Mouse (Mus musculus) frontal cortex, postnatal 14 days (tissue): ENCODE results near the gene Bri3.

ENCODE experiments used
- DNase-seq, 2 experiments: peaks; one replicate each; pipeline ENCODE4 v3.0.0; 2022; ENCODE audit warnings: low spot score in 2 of 2

Gene Bri3

DNA sequence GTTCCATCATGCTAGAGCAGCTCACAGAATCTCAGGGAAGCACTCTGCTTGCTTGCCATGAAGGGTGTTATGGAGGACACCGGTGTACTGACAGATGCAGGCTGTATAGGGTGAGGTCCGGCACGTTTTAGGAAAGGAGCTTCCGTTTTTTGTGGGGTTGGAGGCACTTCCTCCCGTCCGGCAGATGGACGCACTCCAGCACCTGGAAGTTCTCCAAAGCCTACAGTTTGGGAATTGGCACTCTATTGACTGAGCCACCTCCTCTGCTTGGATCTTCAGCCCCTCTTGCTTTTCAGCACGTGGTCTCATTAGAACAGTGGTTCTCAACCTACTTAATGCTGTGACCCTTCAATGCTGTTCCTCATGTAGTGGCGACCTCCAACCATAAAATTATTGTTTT, 183.6 kb downstream of the Bri3 start:
- DNase-seq: no peak

DNA sequence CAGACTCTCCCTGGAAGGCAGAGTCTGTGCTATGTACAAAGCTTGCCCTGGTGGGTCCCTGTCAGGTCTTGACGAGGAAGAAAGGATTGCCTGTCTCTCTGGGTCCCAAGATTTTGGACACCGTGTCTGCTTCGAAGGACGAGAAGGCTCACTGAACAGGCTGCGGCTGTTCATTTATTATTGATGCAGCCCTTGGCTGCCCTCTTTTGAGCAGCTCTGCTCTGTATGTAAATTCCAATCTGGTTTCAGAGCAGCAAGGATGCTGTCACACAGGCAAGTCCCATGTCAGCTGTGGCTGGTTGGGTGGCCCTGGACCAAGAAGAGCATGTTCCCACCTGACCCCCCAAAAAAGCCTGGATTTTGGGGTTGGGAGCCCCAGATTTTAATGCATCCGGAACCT, 187.2 kb downstream of the Bri3 start:
- no peak for DNase-seq

DNA sequence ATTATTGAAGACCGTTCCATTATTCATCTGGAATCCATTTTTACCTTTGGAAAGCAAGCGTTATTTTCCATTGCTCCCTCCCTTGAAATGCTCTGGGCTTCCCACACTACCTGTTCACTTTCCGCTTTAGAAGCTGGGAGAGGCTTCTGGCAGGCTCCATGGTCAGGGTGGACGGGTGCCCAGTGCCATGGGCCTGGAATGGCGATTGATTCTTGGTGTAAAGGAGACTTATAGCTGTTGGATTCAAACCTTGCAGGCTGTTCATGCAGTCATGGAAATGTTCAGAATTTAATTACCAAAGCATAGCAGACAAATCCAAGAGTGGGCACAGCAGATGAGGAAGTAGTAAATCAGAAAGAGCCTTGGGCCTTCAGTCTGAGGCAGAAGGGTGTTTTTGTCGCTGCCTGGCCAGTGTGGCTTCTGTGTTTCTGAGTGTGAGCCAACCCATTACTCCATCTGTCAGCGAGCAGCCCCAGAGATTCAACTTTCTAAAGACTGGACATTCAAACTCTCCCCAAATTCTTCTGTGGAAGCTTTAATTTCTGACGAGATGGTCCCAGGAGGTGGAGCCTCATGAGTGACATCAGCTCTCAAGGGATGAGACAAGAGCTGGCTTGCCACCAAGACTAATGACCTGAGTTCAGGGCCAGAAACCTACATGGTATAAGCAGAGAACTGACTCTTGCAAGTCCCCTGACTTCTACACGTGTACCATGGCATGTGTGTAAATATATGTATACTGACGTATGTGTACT, 195.2 kb downstream of the Bri3 start:
- no peak for DNase-seq

DNA sequence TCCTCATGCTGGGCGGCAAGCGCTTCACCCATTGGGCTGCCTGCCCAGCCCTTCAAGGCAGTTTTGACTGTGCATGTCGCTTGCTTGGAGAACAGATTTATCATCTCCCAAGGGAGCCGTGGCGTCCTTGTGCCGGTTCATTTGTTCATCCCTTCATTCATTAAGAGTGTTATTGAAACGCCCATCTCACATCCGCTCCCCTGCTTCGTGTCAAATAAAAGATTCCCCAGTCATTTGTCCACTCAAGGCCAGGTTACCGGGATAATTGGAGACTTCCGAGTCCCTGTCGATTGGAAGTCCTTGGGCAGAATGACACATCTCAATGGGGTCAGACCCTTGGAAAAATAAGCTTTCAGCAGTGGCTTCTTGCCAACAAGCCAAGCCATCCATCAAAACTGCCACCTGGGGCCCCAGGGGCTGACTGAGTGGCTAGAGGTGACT, 197.6 kb downstream of the Bri3 start:
- no peak for DNase-seq

DNA sequence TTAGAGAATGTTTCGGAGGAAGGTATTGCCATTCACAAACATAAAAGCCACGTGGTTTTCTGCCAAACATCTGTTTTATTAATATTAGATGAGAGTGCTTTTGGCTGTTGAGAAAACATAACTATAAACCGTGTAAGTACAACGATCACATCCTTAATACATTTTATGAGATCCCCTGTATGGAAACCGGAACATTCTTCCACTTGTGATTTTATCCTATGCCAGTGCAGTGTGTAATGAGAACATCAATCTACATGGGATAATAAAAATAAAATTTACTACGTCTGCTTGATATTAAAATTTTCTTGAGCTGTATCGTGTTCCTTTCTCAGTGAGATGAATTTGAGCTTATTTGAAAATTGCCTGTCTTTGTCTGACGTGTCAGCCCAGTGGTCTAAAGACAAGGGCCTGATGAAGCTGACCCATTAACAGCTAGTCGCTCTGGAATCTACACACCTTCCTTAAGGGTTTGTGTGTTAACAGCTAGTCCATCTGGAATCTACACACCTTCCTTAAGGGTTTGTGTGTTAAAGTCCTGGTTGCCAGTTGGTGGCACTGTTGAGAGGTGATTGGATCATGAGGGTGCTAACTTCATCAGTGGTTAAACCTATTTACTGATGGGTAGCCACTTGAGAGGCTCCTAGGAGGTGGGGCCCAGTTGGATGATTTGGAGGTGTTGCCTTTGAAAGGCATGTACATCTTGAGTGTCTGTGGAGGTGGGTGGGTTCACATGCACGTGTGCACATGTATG, 202.4 kb downstream of the Bri3 start:
- no peak for DNase-seq

DNA sequence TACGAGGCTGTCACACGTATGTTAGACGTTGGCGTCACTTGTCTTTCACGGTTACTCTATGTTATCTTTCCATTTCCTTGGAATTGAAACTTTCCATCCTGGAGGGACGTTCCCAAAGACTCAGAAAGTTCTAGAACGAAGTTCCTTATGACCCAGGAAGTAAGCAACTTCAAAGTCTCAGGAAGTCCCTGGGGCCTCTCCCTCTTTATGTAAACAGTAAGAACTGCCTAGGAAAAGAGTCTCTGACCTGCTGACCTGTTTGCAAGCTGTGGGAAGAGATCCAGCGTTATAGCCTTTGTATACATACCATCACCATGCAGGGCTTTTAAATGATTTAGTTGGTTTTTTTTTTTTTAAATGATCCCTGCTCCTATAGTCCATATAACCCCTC, 203.0 kb downstream of the Bri3 start:
- DNase-seq: no peak

DNA sequence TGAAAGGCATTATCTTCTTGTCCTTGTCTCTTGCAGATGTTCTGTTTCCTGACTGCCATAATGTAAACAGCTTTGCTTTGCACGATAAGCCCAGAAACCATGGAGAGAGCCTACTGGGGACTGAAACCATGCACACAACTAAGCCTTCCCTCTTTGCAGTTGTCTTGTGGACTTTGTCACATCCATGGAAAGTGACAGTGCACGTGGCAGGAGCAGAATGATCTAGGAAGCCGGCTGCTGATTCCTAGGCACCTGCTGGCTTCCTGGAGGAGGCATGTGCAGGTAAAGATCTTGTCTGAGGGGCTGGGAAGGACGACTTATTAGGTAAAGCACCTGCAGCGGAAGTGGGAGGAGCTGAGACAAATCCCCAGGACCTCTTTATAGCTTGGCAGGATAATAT, 203.7 kb downstream of the Bri3 start:
- no peak for DNase-seq

DNA sequence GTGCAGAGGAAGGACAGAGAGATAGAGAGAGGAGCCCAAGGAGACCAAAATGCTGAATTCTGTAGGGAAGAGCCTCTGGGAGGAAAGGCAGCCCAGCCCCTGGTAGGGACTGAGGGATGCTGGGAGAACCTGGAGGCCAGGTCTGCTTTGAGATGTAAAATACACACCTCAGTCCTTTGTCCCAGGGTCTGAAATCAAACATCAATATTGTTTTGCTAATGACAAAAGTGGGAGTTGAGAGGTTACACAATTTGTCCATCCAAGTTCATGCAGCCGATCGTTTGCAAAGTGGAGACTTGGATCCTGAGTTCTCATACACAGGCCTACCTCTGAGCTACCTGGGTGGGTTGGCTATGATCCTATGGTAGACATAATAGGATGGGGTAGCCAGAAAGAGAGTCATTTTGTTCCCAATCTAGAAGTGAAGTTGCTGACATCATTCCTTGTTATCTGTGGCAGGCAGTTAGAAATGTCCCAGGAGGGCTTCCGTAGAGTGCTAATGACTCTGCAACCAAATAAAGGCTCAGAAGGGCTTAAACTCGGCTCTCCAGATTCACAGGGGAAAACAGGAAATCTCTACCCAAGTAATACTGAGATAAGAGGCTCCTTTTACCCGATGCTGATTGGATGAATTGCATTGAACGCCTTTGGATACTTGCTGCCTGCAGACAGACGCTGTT, 208.7 kb downstream of the Bri3 start:
- no peak for DNase-seq

DNA sequence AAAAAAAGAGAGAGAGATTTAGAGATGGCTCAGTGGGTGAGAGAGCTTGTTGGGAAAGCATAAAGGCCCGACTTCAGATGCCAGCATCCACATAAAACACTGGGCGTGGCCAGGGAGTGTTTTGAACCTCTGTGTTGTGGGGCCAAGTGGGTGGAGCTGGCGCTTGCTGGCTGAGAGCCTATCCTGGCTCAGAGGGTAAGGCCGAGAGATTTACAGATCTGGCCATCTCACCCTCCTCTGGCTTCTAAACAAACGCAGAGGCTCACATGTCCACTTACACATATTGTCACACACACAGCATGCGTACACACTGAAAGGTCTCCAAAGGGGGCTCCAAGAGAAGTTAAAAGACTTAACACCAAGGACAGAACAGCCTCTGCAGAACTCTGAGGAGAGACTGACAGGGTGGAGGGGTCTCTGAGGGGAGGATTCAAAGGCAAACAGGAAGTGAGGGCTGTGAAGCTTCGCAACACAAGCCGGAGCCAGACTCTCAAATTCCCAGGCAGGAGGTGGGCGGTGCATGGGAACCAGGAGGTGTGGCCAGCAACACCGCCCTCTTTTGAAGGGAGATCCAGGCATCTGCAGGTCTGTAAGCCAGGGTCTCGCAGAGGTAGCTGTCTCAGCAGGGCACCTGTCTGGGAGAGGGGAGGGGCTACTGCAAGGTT, 213.5 kb downstream of the Bri3 start:
- no peak for DNase-seq

DNA sequence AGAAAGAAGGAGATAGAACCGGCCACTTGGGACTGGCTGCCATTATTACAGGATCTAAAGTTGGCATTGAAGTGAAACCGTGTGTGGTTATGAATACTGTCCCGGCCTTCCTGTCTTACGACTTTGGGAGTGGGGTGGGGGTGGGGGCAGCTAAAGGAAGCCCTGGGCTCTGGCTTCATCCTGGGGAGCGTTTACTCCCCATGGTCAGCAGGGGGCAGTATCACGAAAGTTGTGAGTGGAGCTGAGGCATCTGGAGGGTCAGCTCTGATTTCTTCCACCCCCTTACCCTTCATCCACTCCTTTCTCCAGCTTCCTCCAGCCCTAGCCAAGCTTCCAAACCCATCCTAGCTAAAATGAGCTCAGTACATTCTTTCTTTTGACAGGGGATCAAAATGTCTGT, 222.8 kb downstream of the Bri3 start:
- DNase-seq: no peak

DNA sequence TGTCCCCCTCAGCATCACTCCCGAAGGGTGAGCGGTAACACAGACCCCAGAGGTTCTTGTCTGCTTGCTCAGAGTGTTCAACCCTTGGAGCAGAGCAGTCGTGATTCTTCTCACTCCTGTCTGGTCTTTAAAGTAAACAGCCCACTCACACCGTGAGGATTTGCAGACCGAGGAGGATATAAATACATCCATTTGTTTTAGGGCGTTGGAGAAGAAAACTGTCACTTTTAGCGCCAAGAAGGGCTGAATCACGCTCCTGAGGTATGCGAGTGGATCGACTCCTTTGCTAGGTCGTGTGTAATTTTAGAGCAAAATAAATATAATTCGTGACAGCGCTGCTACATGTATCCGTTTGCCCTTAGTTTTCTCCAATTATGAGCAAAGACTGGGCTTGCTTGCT, 228.8 kb downstream of the Bri3 start:
- no peak for DNase-seq

DNA sequence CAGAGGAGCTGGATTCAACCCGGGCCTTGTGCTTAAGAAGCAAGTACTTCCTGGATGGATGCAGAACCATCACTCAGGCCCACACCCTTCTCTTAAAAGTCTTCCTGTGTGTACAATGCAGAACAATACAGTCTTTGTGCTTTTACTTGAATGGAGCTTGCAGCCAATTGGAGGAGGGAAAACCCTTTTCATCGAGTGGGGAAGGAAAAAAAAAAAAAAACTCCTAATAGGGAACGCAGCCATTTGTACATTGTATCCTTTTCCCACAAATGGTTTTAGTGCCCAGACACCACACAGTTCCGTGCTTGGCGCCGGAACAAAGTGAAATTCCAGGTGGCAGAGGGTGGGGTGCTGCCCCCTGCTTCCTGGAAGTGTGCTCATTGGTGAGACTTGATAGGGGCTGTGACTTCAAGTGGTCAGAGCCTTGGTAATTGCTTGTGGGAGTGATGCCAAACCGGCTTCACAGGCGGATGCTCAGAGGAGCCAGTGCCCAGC, 235.5 kb downstream of the Bri3 start:
- no peak for DNase-seq

DNA sequence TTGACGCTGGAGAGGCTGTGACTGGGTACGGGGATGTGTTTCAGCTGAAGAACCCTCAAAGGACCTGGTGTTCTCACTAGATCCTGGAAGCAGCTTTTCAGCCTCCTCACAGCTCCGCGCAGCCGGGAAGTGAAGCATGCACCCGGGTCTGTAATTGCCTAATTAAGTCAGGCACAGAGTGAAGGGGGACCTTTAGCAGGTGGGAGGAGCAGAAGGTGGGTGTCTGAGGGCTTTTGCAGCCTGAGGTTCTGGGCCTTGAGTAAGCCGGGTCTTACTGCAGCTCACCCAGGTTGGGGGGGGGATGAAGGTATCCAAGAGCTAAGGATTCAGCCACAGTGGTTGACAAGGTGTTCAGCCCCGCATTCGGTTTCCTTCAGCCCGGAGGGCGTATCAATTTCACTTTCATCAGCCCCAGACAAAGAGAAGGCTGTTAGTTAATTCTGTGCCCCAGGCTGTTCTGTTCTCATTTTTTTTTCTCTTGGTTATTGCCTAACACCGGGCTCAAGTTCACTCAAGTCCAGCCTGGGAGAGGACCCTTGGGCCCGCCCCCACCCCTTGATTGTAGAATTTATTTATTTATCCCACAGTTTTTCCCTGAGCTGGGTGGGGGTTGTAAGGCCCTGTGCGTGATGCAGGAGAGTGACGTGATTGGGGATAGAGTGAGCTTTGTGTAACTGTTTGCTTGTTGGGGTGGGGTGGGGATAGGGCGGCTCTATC, 239.6 kb downstream of the Bri3 start:
- no peak for DNase-seq

DNA sequence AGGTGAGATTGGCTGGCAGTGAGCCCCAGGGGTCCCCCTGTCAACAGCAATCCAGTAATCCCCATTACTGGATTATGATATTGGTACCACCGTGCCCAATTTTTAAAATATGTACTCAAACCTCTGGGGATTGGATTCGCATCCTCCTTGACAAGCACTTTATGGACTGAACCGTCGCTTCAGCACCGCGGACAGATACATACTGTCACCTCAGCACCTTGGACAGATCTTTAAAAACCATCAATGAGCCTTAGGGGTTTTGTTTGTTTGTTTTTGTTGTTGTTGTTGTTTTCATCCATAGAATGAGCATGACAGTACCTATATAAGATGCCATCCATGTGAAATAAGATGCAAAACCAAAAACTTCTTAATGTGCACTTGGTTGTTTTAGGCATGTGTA, 247.1 kb downstream of the Bri3 start:
- DNase-seq: no peak
